Mouse (Mus musculus) left cerebral cortex, adult 18-20 months (tissue): ENCODE results near the gene Stk26. TPM values are rescaled to one million over a fixed set of nuclear protein-coding genes. Genes with fewer than 3 reads are reported as not detected.

ENCODE experiments used
- DNase-seq, 2 experiments: peaks; one replicate each; pipeline ENCODE4 v3.0.0; 2021 to 2022; ENCODE audit warnings: low spot score in 2 of 2, mixed read lengths in 1 of 2
- long read RNA-seq, 2 experiments: library from polyadenylated mRNA; stranded (forward); transcript quantifications; one replicate each; pipeline ENCODE4 v2.0.0; 2021
- total RNA-seq, 2 experiments: library from RNA; stranded (reverse); gene quantifications; 2 replicates each; pipeline ENCODE4 v1.2.3; 2021

Stk26 gene
- total RNA-seq: 1 to 10 TPM; 4.6 to 6.7 TPM
- long read RNA-seq, experiment 1, partial matches to known transcripts: 0 of 3 reads
- long read RNA-seq, experiment 1, other reads (novel, unspliced or antisense): 1 of 3 reads
- long read RNA-seq, experiment 2, partial matches to known transcripts: 0 of 1 reads
- long read RNA-seq, experiment 2, other reads (novel, unspliced or antisense): 0 of 1 reads

DNA sequence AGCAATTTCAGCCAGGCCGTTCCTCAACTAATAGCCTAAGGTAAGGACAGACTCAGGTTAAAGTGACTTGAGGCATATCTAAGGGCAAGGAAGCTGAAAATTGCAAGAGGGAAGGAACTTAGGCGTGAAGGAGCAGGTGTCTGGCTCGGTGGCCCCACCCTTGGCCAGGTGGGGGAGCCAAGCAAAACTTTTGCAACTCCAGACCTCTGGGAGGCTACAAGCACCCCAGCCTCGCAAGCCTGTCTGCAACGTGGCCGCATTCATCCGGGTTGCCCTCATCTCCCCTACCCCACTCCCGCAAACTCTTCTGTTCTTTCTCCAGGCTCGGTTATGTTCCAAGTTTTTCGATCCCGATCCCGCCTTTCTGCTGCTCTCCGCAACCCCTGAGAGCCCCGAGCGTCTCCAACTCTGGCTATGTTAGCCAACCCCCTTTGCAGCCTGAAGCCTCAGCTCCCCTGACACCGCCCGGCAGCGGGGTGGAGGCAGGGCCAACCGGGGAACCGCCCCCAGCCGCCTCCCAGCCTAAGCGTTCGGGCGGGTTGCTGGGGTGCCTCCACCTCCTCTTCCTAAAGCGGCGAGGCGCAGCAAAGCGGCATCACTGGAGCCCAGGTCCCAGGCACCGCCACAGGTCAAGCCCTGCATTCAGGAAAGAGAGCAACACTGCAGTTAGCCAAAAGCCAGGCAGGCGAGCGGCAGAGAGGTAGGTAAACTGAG, at the start of gene Stk26:
Gene Stk26, plus strand, starts transcription at position 201 of the 714 bp plus-strand sequence.
- DNase-seq: peak; percentile 11 to 29

DNA sequence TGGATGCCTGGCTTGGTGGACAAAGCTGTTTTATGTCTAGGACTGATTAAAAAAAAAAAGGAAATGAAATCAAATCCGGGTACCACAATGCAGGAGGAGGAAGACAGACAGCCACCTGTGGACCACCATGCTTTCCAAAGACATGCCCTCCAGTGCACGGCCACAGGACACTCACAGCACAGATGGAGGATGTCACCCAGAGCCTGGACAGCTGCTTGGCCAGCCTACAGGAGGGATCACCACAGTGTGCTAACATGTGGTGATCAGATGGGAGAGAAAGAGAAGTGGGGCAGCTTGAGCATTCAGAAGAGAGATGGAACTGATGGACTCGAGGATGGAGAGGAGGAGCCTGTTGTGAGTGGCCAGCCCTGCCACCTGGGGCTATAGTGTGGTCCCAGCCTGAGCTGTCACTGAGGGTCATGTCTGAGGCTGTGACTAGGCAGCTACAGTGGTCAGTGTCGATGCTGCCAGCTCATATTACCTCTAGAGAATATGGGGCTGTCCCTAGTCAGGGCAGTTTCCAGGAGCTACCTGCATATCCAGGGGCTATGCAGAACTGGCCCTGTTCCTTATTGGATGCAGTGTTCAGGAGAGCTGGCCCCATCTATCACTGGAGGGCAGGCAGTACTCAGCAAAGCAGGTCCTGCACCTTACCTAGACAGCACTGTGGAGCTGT, 47.7 kb upstream of the Stk26 start:
- no peak for DNase-seq

DNA sequence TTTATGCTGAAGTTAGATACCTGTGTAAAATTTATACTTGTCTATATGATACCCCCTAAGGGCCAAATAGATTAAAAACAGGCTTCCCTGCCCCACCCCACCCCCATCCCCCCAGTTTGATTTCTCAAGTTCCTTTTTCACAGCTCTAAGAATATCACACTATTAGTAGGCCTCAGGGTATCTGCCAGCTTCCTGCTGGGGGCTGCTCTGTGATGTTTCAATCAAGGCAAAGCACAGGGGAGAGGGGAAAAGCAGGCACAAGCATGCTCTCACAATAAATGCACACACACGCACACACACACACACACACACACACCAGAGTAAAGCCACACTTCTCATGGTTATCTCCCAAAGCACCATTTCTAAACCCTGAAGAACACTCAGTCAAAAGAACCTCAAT, 43.0 kb upstream of the Stk26 start:
- no peak for DNase-seq

DNA sequence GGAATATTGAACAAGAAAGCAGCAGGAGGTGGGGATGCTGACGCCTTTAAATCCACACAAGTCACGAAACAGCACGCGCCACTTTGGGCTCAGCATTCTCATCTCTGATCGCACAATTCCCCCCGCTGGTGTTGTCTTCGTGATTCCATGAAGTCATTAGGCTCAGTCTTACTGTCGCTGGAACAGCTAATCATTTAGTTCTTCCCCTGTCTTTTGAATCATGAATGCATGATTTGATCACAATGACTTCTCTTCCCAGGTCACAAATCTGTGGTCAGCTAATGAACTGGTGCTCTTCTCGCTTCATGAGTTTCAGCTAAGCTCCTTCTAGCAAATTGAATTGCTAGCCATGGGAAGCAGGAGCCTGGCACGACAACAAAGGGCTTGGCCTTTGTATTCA, 42.3 kb upstream of the Stk26 start:
- no peak for DNase-seq

DNA sequence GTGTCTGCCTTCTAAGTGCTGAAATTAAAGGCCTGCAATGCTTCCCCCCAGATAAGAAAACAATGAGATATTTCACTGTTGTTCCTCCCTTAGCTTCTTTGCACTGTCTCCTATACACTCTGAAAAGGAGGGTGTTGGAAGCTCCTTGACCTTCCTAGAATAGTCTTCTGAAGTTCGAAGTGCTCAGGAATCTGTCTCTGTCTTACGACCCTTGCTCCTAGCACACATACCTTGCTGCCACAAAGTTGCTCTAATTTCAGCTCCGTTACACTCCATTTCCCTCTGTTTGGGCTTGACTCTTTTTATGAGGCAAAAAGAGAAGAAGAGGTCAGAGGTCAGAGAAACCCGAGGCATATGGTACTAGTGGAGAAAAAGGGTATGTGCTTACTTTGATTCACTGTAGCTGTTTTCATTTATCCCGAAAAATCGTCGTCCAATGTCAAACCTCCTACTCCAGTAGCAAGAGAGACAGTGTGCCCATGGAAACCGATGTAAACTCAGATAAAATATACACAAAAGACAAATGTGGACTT, 41.1 kb upstream of the Stk26 start:
- no peak for DNase-seq

DNA sequence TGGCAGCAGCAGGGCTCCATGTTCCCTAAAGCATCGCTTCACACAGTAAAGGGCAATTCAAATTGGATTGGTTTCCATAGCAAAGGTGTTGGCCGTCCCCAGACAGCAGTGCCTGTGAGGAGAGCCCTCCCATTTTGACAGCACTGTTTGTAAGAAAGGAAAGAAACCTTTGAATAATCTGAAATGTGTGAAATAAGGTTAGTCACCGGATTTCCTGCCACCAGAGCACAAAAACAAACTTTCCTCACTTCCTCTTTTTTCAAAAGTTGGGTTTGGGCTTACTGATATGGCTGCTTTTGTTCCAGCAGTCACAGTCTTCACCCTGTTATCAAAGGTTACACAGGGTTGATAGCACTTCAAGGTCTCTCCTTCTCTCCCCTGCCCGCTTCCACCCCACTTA, 35.2 kb upstream of the Stk26 start:
- DNase-seq: no peak

DNA sequence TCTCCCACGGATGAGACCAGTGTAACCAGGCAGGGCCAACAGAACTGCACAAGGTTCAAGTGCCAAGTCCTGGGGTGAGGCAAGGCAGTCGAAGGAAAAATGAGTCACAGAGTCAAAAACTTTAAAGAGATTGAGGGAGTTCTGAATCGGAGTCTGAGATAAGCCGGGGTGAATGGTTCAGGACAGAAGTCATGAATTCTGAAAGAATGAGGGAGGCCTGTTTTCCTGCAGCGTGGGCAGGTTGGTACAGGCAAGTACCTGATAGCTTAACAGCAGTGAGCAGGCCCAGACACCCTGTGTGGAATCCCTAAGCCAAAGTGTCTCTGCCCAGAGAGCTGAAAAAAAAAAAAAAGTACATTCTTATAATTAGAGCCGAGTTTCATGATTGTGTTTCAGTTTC, 17.0 kb upstream of the Stk26 start:
- no peak for DNase-seq

DNA sequence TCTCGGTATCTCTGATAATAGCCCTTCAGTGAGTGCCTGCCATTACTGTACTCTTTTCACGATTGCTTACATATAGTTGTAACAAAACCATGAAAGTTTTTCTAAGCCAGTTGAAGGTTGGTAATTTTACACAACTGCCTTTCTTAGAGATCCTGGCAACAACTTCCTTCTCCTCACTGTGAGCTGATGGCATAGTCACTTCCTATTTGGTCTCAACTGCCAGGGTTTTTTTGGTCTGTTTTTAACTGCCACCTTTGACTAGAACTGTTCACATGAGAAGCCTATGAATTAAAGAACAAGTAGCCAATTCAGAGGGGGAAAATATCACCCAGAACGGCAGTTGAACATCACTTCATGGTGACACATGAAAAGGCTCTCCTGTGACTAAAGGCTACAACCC, 5.3 kb upstream of the Stk26 start:
- no peak for DNase-seq

DNA sequence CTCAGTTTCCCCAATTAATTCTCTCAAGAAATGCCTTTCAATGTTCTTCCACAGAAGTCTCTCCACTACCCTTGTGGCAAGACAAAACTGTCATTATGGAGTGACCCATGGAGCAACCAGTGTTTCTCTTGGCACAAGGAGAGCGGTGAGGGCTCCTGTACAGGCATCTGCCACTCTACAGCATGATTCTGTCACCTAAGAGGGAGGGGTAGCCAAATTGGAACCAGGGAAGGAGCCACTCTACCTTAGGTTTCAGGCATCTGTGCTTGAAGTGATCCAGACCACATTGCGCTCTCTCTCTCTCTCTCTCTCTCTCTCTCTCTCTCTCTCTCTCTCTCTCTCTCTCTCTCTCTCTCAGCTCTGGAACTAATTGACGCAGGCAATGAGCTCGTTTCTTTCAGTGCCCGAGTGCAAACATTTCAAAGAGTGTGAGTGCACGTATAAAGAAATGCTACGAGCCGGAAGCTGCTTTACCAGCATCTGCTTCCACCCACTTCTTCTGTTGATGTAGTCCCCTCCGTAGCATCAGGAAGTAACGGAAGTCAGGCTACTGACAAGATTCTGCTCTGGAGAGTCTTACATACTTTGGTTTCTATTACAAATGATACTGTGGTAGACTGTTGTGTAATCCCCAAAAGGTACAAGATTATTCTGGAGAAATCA, 4.7 kb upstream of the Stk26 start:
- no peak for DNase-seq

DNA sequence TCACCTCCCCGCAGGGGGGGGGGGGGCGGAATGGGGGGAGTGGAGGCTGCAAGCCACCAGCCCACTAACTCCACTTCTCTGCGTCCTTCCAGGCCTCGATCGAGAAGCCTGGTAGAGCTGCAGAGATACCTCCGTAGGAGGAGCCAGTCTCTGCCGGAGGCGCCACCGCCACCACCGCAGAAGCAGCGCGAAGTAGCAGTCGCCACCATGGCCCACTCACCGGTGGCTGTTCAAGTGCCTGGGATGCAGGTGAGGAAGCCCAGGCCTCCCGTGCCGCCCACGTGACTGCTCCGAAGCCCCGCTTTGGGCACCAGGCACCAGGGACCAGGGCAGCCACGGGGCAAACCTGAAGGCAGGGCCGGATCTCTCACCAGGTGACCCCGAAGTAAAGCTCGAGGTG, 740 bp downstream of the Stk26 start:
- DNase-seq: peak; percentile 1 to 11

DNA sequence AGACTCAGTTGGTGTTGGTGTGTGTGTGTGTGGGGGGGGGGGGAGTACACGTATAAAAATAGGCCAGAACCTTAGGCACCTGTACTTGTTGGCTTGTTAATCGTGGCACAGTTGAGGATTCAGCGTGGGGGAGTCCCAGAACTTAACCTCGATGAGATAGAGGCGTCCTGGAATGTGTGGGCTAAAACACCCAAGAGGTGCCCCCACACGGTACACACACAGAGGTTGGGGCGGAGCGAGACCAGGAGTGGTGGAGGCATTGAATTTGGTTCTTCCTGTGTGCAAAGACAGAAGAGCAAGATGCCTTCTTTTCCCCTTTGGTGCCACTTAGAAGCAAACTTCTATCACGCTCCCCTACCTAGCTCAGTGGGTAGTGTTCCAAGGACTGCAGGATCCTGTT, 1.2 kb downstream of the Stk26 start:
- no peak for DNase-seq

GRCm38 (mm10) chrX:50850428-50851184, 9.8 kb downstream of the Stk26 start:
- DNase-seq: no peak

DNA sequence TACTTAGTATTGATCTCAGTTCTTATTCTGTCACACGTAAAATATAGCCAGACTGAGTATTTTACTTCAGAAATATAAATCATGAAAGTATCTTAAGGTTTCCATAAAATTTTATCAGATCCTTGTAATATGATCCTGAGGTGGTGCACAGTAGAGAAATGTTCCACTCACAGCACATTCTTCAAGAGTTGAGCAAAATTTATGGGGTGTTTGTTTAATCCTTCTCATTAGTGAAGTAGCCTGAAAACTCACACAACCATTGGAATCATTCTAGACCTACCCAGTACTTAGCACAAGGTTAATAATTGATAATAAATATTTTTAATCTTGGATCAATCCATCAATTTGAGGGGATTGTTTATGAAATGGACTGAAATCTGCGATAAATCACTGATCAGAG, 22.9 kb downstream of the Stk26 start:
- DNase-seq: no peak

DNA sequence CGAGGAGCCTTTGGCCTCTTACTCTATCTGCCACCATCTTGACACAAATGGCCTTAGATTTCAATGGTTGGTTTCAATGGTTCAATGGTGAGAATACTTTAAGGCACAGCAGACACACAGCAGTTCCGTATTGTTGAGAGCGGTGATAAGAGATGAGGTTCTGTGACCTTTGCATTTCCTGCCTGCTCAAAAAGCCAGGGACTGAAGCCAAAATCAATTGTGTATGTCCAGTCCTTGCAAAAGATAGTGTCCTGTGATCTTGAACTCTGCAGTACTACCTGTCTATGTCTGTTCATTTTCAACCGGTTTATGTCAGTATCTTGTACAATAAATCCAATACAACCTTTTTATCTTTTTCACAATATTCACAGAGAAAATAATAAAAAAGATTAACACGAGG, 23.9 kb downstream of the Stk26 start:
- no peak for DNase-seq

DNA sequence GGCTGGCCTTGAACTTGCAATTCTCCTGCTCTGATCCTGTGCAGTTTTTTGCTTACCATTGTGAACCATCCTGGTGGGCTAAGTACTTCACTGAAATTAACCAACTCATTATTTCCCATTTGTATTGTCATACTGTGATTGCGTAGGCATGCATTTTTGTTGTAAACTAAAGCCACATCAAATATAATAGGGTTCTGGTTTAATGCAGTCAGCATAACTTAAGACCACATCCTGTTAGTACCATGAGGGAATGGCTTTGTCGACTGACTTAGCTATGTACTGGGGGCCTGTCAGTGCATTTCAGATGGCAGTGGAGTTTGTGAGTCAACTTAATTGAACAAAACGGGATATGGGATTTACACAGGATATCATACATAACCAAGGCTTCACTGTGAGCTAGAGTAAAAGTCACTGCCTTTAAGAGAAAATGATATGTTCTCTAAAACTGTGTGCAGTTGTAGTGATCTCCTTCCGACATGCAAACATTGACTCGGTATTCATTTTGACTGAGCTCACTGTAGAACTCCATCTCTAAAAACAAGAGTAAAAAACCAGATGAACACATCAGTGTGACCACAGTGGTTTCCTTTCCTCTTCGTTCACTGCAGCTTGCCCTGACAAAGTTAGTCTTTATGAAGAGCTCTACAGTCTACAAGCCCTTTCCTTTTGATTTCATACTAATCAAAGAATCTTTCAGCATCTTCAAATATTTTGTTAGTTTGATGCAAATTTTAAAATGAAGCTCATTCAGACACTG, 33.6 kb downstream of the Stk26 start:
- no peak for DNase-seq

- DNase-seq: no peak
Measured at GRCm38 (mm10) chrX:50887999-50888398, 47.2 kb downstream of the Stk26 start.

GRCm38 (mm10) chrX:50903497-50903896, 62.6 kb downstream of the Stk26 start:
- no peak for DNase-seq

- DNase-seq: no peak
Measured at GRCm38 (mm10) chrX:50909915-50910314, 69.1 kb downstream of the Stk26 start.

DNA sequence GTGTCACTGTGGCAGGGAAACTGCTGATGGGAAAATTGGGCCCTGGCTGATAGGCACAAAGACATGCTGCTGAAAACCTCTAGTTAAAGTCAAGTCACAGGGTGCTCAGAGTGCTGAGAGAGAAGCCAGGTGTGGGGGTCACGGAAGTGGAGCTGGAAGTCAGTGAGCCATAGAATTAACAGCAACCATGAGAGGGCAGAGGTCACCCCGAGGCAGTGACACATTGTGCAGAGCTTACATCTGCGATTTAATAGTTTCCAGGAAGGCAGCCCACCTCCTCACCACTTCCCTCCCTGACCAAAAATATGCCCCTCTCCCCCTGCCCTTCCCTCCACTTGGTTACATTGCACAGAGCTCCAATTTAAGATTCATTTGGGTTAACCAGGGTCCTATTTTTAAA, 76.5 kb downstream of the Stk26 start:
- no peak for DNase-seq

DNA sequence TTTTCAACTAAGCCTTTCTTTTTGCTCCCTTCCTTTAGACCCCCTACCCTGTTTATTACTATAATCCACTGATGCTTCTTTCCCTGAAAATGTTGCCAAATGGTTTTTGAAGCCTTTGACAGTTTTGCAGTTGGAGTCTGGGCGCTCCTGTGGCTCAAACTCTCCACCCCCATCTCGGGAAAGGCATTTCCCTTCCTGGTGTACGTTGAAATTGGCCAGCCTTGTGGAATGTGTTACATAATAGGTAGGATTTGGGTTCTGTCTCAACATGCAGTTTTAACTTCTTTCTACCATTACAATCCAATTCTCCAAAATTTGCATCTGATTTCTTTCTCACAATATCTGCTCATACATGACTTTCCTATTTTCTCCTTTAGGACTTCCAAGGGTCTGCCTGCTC, 77.9 kb downstream of the Stk26 start:
- DNase-seq: no peak
